14 mouse cellular contexts compared by ENCODE assay signal in genomic region chr2:129241845-129242833, GRCm38 (mm10). TPM values are rescaled to one million over a fixed set of nuclear protein-coding genes. Genes with fewer than 3 reads are reported as not detected.
DNase-seq lines count a peak whose midpoint lies in the region; ATAC-seq lines count a peak whose summit lies in the region.
"Had no signal": no experiment of that assay in that cellular context is flagged by ENCODE, and none has a peak within 500 bp of the region (broad histone marks: within the 10 kb centered on the region; RNA-seq: fewer than 3 reads in every experiment).

No protein-coding gene starts in this region.

- no peak overlapping the region for H3K4me3 ChIP-seq in neural tube, embryonic 15.5 days (replicated peaks)
- H3K4me3 ChIP-seq: limb, embryonic 12.5 days; neural tube, embryonic 13.5 days had no signal

- no peak overlapping the region for H3K4me2 ChIP-seq in neural tube, embryonic 15.5 days
- H3K4me2 ChIP-seq: limb, embryonic 12.5 days; neural tube, embryonic 13.5 days had no signal

- no peaks in the 10 kb centered on the region for H3K9me3 ChIP-seq in neural tube, embryonic 15.5 days (replicated peaks)
- H3K9me3 ChIP-seq: limb, embryonic 12.5 days; neural tube, embryonic 13.5 days had no signal

- H3K4me1 ChIP-seq in neural tube, embryonic 15.5 days = no peaks in the 10 kb centered on the region
- H3K4me1 ChIP-seq: neural tube, embryonic 13.5 days had no signal

- ATAC-seq in neural tube, embryonic 15.5 days (ENCODE audit: low FRiP score) = no peak
- ATAC-seq: intestine, embryonic 16.5 days had no signal

- 68% methylated on average over 7 of the region's 7 CpGs for WGBS in neural tube, embryonic 15.5 days

- H3K27me3 ChIP-seq in neural tube, embryonic 15.5 days (replicated peaks) = no peaks in the 10 kb centered on the region
- H3K27me3 ChIP-seq: limb, embryonic 12.5 days; neural tube, embryonic 13.5 days had no signal

- H3K36me3 ChIP-seq in neural tube, embryonic 15.5 days = no peaks in the 10 kb centered on the region
- H3K36me3 ChIP-seq: limb, embryonic 12.5 days; neural tube, embryonic 13.5 days had no signal

- no peak overlapping the region for H3K9ac ChIP-seq in neural tube, embryonic 15.5 days (replicated peaks)
- H3K9ac ChIP-seq: limb, embryonic 12.5 days; neural tube, embryonic 13.5 days had no signal

- intact Hi-C loops in left cerebral cortex, postnatal 25 days (cut with DNase I) = loop anchor here (5.0 kb wide), 1 partner anchor 45 kb away; the partner anchor contains the start of gene Slc20a1

- H3K27ac ChIP-seq in neural tube, embryonic 15.5 days (replicated peaks) = no peak overlapping the region
- H3K27ac ChIP-seq: limb, embryonic 12.5 days; neural tube, embryonic 13.5 days had no signal

- DNase-seq in neural tube, embryonic 10.5 days (ENCODE audit: extremely low spot score, low spot score) = peak; percentile 21
- DNase-seq in embryo, embryonic 9.5 days (ENCODE audit: extremely low spot score) = peak; percentile 39
- DNase-seq in kidney, postnatal 36 days = peak; percentile 74 to 79
- peak; percentile 64 for DNase-seq in yolk sac, embryonic 10.5 days (ENCODE audit: low spot score)
- DNase-seq in left cerebral cortex, postnatal 25 days (ENCODE audit: low spot score in 2 of 2) = no peak
- DNase-seq in spleen, postnatal 14 days (ENCODE audit: low spot score in 2 of 2) = no peak
- no peak for DNase-seq in ovary, postnatal 36 days (ENCODE audit: low spot score)
- DNase-seq: adrenal gland, postnatal 36 days; cerebellum, postnatal 14 days; heart, postnatal 36 days had no signal

RNA-seq across cellular contexts. Expression of gene Slc20a1, which starts 43.6 kb away (rescaled TPM):
- polyA plus RNA-seq in neural tube, embryonic 15.5 days (2015; fragmentation: Nextera tagmentation; extraction: Ambion mirVana) = 48.2 and 48.9 TPM in 2 replicates
- 100 to 1,000 TPM; 138 to 140 TPM for total RNA-seq in left cerebral cortex, postnatal 25 days (2021)

RNA-seq across cellular contexts. Expression of gene Ckap2l, which starts 54.9 kb away (rescaled TPM):
- 5.8 and 14.6 TPM in 2 replicates for polyA plus RNA-seq in neural tube, embryonic 15.5 days (2015; fragmentation: Nextera tagmentation; extraction: Ambion mirVana)
- total RNA-seq in left cerebral cortex, postnatal 25 days (2021) = under 1 TPM; 0.21 to 0.53 TPM

Comparison
In these comparisons a context has a peak if more than half of its experiments do, and no peak if none do; other contexts are left out.
1. DNase-seq: peak in neural tube, embryonic 10.5 days (single experiment), embryo, embryonic 9.5 days (single experiment), kidney, postnatal 36 days (2 of 2) and yolk sac, embryonic 10.5 days (single experiment); none in left cerebral cortex, postnatal 25 days (0 of 2), spleen, postnatal 14 days (0 of 2) and ovary, postnatal 36 days (single experiment).